Mouse (Mus musculus) WW6 (cell line): ENCODE results near the gene Tnfrsf26.
A peak's percentile ranks its signal among the peaks of the same experiment; 100 is the strongest.

Experiments used
- DNase-seq: peaks from one replicate; pipeline ENCODE4 v3.0.0-alpha.2; 2013; ENCODE audit warnings: low read depth, low spot score

Tnfrsf26 gene

GRCm38 (mm10) chr7:143599428-143600230 is 28.9 kb downstream of the Tnfrsf26 start, which contains the start of gene Cars:
Cars (minus strand) TSS chr7:143600090.
- peak; percentile 96 for DNase-seq

- no peak for DNase-seq
These were observed 33.7 kb downstream of the Tnfrsf26 start for GRCm38 (mm10) chr7:143594865-143595264.

GRCm38 (mm10) chr7:143592255-143592654 is 36.3 kb downstream of the Tnfrsf26 start:
- DNase-seq: no peak

GRCm38 (mm10) chr7:143588006-143588405 is 40.5 kb downstream of the Tnfrsf26 start:
- DNase-seq: no peak

GRCm38 (mm10) chr7:143587586-143587985 is 40.9 kb downstream of the Tnfrsf26 start:
- no peak for DNase-seq

- DNase-seq: peak; percentile 28
These were observed 44.6 kb downstream of the Tnfrsf26 start for GRCm38 (mm10) chr7:143583956-143584355.

- DNase-seq: no peak
These were observed 45.5 kb downstream of the Tnfrsf26 start for GRCm38 (mm10) chr7:143583025-143583424.

- no peak for DNase-seq
These were observed 52.8 kb downstream of the Tnfrsf26 start for GRCm38 (mm10) chr7:143575751-143576150.

- DNase-seq: no peak
These were observed 62.9 kb downstream of the Tnfrsf26 start for GRCm38 (mm10) chr7:143565648-143566039.

- no peak for DNase-seq
These were observed 63.4 kb downstream of the Tnfrsf26 start for GRCm38 (mm10) chr7:143565015-143565647.

- no peak for DNase-seq
These were observed 64.7 kb downstream of the Tnfrsf26 start for GRCm38 (mm10) chr7:143563787-143564186.
